Mouse (Mus musculus): ENCODE measurements around the gene H2-D1. TPM values are rescaled to one million over a fixed set of nuclear protein-coding genes. Genes with fewer than 3 reads are reported as not detected.

The H2-D1 gene
- polyA plus RNA-seq, 1 experiment = 38.3 TPM

DNA sequence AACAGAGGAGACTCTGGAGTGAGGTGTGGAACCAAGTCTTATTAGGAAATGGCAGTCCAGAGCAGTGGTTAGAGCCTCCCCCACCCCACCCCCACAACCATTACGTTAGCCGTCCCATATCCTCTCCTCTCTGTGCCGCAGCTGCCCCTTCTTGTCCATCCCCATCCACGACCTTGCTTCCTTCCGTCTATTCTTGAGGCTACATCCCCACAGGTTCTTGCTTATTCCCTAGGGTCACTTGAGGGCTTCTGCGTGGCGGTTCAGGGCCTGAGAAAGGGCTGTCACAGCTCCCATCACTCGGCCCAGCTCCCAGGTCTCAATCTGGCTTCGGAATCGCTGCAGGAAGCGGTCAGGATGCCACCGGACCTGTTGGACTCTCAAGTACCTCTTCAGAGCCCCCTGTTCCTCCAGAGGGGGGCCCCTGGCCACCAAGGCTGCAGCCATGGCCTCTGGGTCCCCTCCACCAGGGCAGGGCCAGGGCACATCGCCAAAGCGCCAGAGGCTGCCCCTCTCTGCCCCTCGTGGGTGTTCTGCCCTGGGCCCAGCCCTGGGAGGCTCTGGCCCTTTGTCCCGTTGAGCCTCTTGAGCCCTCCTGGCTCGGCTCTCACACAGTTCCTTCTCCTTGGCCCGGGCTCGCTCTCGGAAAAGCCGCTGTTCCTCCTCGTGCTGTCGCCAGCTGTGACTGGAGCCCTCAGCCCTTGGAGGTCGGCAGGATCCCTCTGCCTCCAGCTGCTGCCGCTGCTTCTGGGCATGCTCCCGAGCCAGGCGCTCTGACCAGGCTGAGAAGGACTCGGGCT is 42.2 kb upstream of the H2-D1 start, which contains the start of gene Gm16181:
Gene Gm16181, plus strand, starts transcription at position 679 of the 797 bp plus-strand sequence.
- Histone ChIP-seq H3K79me2 (ENCODE audit: control insufficient read depth, insufficient read depth) (no peaks in the 10 kb centered on the region), H3K36me3 (ENCODE audit: control insufficient read depth, insufficient read depth) (peaks cover 5% of the 10 kb centered on the region), H3K4me3 (no peak within 1 kb of the TSS), H3K27me3 (ENCODE audit: control insufficient read depth, insufficient read depth, insufficient read length) (no peaks in the 10 kb centered on the region), H3ac (ENCODE audit: control insufficient read depth, insufficient read length) (no peak within 1 kb of the TSS), H3K4me2 (ENCODE audit: low read depth) (no peak within 1 kb of the TSS)
- no peak for TF ChIP-seq MYOD1 (IDR thresholded peaks at IDR 0.05; ENCODE audit: control insufficient read depth in 1 of 3, insufficient read length in 2 of 3, low read depth in 2 of 3)
- TF ChIP-seq MAX (IDR thresholded peaks at IDR 0.05; ENCODE audit: low read depth) = no peak
- no peak for TF ChIP-seq USF1 (IDR thresholded peaks at IDR 0.05; ENCODE audit: low read depth)
- TF ChIP-seq REST (IDR thresholded peaks at IDR 0.05; ENCODE audit: insufficient read depth, insufficient read length) = no peak
- no peak for TF ChIP-seq TCF3 (IDR thresholded peaks at IDR 0.05; ENCODE audit: insufficient read length, low read depth)
- no peak for TF ChIP-seq E2F4 (IDR thresholded peaks at IDR 0.05; ENCODE audit: insufficient read depth)
- TF ChIP-seq CEBPB (IDR thresholded peaks at IDR 0.05; ENCODE audit: insufficient read depth, poor library complexity, severe bottlenecking) = no peak
- no peak for TF ChIP-seq MYOG (IDR thresholded peaks at IDR 0.05; ENCODE audit: control insufficient read depth in 1 of 3, insufficient read depth in 1 of 3, insufficient read length in 2 of 3, low read depth in 2 of 3)
- no peak for TF ChIP-seq POLR2A (IDR thresholded peaks at IDR 0.05; ENCODE audit: insufficient read length, low read depth)

DNA sequence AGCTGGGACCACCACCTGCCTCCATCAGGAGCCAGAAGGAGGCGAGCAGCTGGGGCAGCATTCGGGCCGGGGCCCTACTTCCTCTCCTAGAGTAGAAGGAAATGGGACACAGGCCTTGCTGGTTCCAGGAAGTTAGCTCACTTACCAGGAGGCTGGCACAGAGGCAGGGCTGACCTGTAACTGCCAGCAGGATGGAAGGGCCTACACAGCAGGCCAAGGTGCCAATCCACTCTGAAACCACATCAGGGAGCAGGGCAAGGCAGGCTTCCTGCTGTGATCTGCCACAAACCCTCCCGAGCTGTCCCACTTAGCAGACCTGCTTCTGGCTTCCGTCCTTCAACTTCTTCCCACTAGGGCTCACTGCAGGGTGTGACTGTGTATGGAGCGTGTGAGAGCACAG is 40.2 kb upstream of the H2-D1 start:
- Histone ChIP-seq H3K4me3 (no peak overlapping the region), H3K4me2 (ENCODE audit: low read depth) (no peak overlapping the region), H3K27me3 (ENCODE audit: control insufficient read depth, insufficient read depth, insufficient read length) (no peaks in the 10 kb centered on the region), H3ac (ENCODE audit: control insufficient read depth, insufficient read length) (no peak overlapping the region), H3K36me3 (ENCODE audit: control insufficient read depth, insufficient read depth) (peaks cover 5% of the 10 kb centered on the region), H3K79me2 (ENCODE audit: control insufficient read depth, insufficient read depth) (no peaks in the 10 kb centered on the region)
- TF ChIP-seq E2F4 (IDR thresholded peaks at IDR 0.05; ENCODE audit: insufficient read depth) (no peak), REST (IDR thresholded peaks at IDR 0.05; ENCODE audit: insufficient read depth, insufficient read length) (no peak), POLR2AphosphoS2 (IDR thresholded peaks at IDR 0.05; ENCODE audit: insufficient read length, low read depth) (no peak), USF1 (IDR thresholded peaks at IDR 0.05; ENCODE audit: low read depth) (no peak), TCF3 (IDR thresholded peaks at IDR 0.05; ENCODE audit: insufficient read length, low read depth) (no peak), MAX (IDR thresholded peaks at IDR 0.05; ENCODE audit: low read depth) (no peak), TCF12 (IDR thresholded peaks at IDR 0.05; ENCODE audit: insufficient read depth, poor library complexity, severe bottlenecking) (no peak), MYOD1 (IDR thresholded peaks at IDR 0.05; ENCODE audit: control insufficient read depth in 1 of 3, insufficient read length in 2 of 3, low read depth in 2 of 3) (no peak), SRF (IDR thresholded peaks at IDR 0.05; ENCODE audit: control insufficient read depth, insufficient read length, low read depth) (no peak), MYOG (IDR thresholded peaks at IDR 0.05; ENCODE audit: control insufficient read depth in 1 of 3, insufficient read depth in 1 of 3, insufficient read length in 2 of 3, low read depth in 2 of 3) (no peak), CEBPB (IDR thresholded peaks at IDR 0.05; ENCODE audit: insufficient read depth, poor library complexity, severe bottlenecking) (no peak), POLR2A (IDR thresholded peaks at IDR 0.05; ENCODE audit: insufficient read length, low read depth) (no peak)

DNA sequence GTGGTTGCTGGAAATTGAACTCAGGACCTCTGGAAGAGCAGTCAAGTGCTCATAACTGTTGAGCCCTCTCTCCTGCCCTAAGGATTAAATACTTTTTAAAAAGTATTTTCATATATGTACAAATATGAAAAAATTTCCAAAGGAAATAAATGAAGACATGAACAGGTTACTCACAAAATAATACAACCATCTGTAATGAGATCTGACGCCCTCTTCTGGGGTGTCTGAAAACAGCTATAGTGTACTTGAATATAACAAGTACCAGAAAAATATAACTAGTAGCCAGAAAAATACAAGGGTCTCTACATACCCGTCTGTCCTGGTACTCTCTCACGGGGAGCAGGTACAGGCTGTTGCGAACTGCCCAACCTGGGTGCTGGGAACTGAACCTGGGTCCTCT is 37.9 kb upstream of the H2-D1 start:
- Histone ChIP-seq H3K4me2 (ENCODE audit: low read depth) (no peak overlapping the region), H3ac (ENCODE audit: control insufficient read depth, insufficient read length) (no peak overlapping the region), H3K27me3 (ENCODE audit: control insufficient read depth, insufficient read depth, insufficient read length) (no peaks in the 10 kb centered on the region), H3K4me3 (no peak overlapping the region), H3K36me3 (ENCODE audit: control insufficient read depth, insufficient read depth) (peaks cover 11% of the 10 kb centered on the region), H3K79me2 (ENCODE audit: control insufficient read depth, insufficient read depth) (no peaks in the 10 kb centered on the region)
- TF ChIP-seq TCF3 (IDR thresholded peaks at IDR 0.05; ENCODE audit: insufficient read length, low read depth) = no peak
- no peak for TF ChIP-seq MAX (IDR thresholded peaks at IDR 0.05; ENCODE audit: low read depth)
- TF ChIP-seq SRF (IDR thresholded peaks at IDR 0.05; ENCODE audit: control insufficient read depth, insufficient read length, low read depth) = no peak
- no peak for TF ChIP-seq CEBPB (IDR thresholded peaks at IDR 0.05; ENCODE audit: insufficient read depth, poor library complexity, severe bottlenecking)
- TF ChIP-seq MYOG (IDR thresholded peaks at IDR 0.05; ENCODE audit: control insufficient read depth in 1 of 3, insufficient read depth in 1 of 3, insufficient read length in 2 of 3, low read depth in 2 of 3) = no peak
- no peak for TF ChIP-seq E2F4 (IDR thresholded peaks at IDR 0.05; ENCODE audit: insufficient read depth)
- no peak for TF ChIP-seq POLR2A (IDR thresholded peaks at IDR 0.05; ENCODE audit: insufficient read length, low read depth)
- no peak for TF ChIP-seq REST (IDR thresholded peaks at IDR 0.05; ENCODE audit: insufficient read depth, insufficient read length)
- no peak for TF ChIP-seq USF1 (IDR thresholded peaks at IDR 0.05; ENCODE audit: low read depth)
- no peak for TF ChIP-seq TCF12 (IDR thresholded peaks at IDR 0.05; ENCODE audit: insufficient read depth, poor library complexity, severe bottlenecking)
- no peak for TF ChIP-seq MYOD1 (IDR thresholded peaks at IDR 0.05; ENCODE audit: control insufficient read depth in 1 of 3, insufficient read length in 2 of 3, low read depth in 2 of 3)
- TF ChIP-seq POLR2AphosphoS2 (IDR thresholded peaks at IDR 0.05; ENCODE audit: insufficient read length, low read depth) = no peak

DNA sequence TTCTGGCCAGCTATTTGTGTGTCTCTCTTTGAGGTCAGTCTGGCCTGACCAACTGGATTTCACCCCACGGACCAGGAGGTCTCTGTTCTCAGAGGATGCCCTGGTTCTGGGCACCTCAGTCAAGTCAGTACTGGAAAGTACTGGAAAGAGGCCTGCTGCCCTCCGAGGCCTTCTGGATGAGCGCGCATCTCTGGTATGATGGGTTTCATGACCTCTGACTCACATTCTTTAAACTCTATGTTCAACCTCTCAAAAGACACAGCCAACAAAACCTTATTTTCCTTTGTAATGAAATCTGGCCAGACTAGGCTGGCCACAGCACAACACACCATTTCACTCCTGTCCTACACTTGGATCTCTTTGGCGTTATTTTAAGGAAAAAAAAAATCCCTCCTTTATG is 37.1 kb upstream of the H2-D1 start:
- peaks cover 10% of the 10 kb centered on the region for H3K36me3 ChIP-seq (ENCODE audit: control insufficient read depth, insufficient read depth)
- H3K4me3 ChIP-seq = no peak overlapping the region
- H3K4me2 ChIP-seq (ENCODE audit: low read depth) = no peak overlapping the region
- no peak for TF ChIP-seq MAX (IDR thresholded peaks at IDR 0.05; ENCODE audit: low read depth)
- TF ChIP-seq POLR2A (IDR thresholded peaks at IDR 0.05; ENCODE audit: insufficient read length, low read depth) = no peak
- no peak for TF ChIP-seq MYOG (IDR thresholded peaks at IDR 0.05; ENCODE audit: control insufficient read depth in 1 of 3, insufficient read depth in 1 of 3, insufficient read length in 2 of 3, low read depth in 2 of 3)
- no peak for TF ChIP-seq MYOD1 (IDR thresholded peaks at IDR 0.05; ENCODE audit: control insufficient read depth in 1 of 3, insufficient read length in 2 of 3, low read depth in 2 of 3)
- TF ChIP-seq USF1 (IDR thresholded peaks at IDR 0.05; ENCODE audit: low read depth) = no peak
- TF ChIP-seq POLR2AphosphoS2 (IDR thresholded peaks at IDR 0.05; ENCODE audit: insufficient read length, low read depth) = no peak
- no peak for TF ChIP-seq TCF3 (IDR thresholded peaks at IDR 0.05; ENCODE audit: insufficient read length, low read depth)
- TF ChIP-seq TCF12 (IDR thresholded peaks at IDR 0.05; ENCODE audit: insufficient read depth, poor library complexity, severe bottlenecking) = no peak
- no peak for TF ChIP-seq E2F4 (IDR thresholded peaks at IDR 0.05; ENCODE audit: insufficient read depth)
- no peak for TF ChIP-seq SRF (IDR thresholded peaks at IDR 0.05; ENCODE audit: control insufficient read depth, insufficient read length, low read depth)
- H3K79me2 ChIP-seq (ENCODE audit: control insufficient read depth, insufficient read depth) = no peaks in the 10 kb centered on the region
- no peak overlapping the region for H3ac ChIP-seq (ENCODE audit: control insufficient read depth, insufficient read length)
- no peaks in the 10 kb centered on the region for H3K27me3 ChIP-seq (ENCODE audit: control insufficient read depth, insufficient read depth, insufficient read length)

Measured in myocyte (in vitro differentiated cells).